Mouse (Mus musculus) 3134 (cell line): ENCODE results near the gene Agfg1.
A peak's percentile ranks its signal among the peaks of the same experiment; 100 is the strongest.
"Not testable (repeated sequence)": the region's sequence is repeated elsewhere in the genome, so short reads cannot be mapped to it uniquely, and the experiment has no call there.

ENCODE experiments used
- DNase-seq: peaks from one replicate; pipeline ENCODE4 v3.0.0-alpha.2; 2011; ENCODE audit warnings: low spot score; ENCODE audit not compliant: insufficient read length; ENCODE audit errors: extremely low read depth

Gene Agfg1

DNA sequence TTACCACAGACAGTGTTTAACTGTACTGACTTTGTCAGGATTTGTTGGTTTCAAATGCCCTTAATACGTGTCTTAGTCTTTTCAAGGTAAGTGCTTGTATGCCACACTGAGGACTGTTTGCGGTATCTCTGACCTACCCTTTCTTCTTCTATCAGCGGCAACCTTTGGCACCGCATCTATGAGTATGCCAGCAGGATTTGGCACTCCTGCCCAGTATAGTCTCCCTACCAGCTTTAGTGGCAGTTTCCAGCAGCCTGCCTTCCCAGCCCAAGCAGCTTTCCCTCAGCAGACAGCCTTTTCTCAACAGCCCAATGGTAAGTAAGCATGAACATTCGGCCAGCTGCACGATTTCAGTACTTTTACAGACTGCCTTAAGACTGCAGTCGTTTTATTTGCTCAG, 54.0 kb downstream of the Agfg1 start:
- DNase-seq, result no peak

DNA sequence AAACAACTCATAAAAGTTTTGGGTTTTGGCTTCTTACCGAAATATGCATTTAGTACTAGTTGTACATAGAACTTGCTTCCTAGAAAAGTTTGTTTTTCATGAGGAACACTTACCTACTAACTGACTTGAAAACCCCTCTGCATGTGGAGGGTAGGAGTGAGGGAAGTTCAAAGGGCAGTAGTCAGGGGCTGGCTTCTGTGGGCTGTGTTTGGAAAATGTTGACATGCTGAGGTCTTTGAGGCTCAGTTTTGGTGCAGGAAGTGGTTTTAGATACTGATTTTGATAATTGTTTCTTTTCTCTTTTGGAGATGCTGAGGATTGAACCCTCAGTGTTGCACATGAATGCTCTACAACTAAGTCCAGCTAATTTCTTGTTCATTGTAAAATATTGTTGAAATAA, 61.3 kb downstream of the Agfg1 start:
- DNase-seq, result no peak

- DNase-seq, result no peak
Observed at GRCm38 (mm10) chr1:82901201-82901600, 61.9 kb downstream of the Agfg1 start.

- DNase-seq, result no peak
Observed at GRCm38 (mm10) chr1:82905886-82906285, 66.6 kb downstream of the Agfg1 start.

- DNase-seq, result no peak
Observed at GRCm38 (mm10) chr1:82913025-82913424, 73.7 kb downstream of the Agfg1 start, which contains the start of gene A030005L19Rik. A030005L19Rik (plus strand) TSS chr1:82913325.

GRCm38 (mm10) chr1:82913434-82913833, 74.2 kb downstream of the Agfg1 start:
- DNase-seq, result peak; percentile 33

- DNase-seq, result no peak
Observed at GRCm38 (mm10) chr1:82924650-82925049, 85.4 kb downstream of the Agfg1 start, which contains the start of gene A030014E15Rik. A030014E15Rik (plus strand) TSS chr1:82924917.

- DNase-seq, result not testable (repeated sequence)
Observed at GRCm38 (mm10) chr1:82930558-82930957, 91.3 kb downstream of the Agfg1 start.

DNA sequence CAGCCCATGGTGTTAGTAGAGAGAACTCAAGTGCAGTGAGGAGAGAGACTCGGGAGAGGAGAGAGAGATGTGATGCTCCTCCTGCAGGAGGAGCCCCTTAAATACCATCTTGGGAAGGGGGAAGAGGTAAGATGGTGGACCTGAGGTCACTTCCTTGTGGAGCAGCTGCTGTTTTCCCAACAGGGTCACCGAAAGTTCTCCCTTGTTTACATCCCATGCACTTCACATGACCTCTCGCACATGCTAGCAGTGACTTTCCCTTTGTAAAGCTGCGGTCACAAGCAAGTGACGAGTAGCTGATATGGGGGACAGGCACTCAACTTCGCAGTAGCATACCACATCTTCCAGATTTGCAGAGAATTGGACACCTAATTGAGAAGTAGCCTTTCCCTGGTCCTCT, 92.0 kb downstream of the Agfg1 start, which contains the start of gene Gm6217:
TSS of gene Gm6217 (minus strand) at position 74 of the 400 bp plus-strand sequence.
- DNase-seq, result not testable (repeated sequence)

- DNase-seq, result no peak
Observed at GRCm38 (mm10) chr1:82938666-82939065, 99.4 kb downstream of the Agfg1 start.

GRCm38 (mm10) chr1:82942505-82942904, 103.2 kb downstream of the Agfg1 start:
- not testable (repeated sequence) for DNase-seq

DNA sequence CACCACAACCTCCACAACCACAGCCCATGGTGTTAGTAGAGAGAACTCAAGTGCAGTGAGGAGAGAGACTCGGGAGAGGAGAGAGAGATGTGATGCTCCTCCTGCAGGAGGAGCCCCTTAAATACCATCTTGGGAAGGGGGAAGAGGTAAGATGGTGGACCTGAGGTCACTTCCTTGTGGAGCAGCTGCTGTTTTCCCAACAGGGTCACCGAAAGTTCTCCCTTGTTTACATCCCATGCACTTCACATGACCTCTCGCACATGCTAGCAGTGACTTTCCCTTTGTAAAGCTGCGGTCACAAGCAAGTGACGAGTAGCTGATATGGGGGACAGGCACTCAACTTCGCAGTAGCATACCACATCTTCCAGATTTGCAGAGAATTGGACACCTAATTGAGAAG, 104.0 kb downstream of the Agfg1 start, which contains the start of gene A030003K21Rik:
TSS of gene A030003K21Rik (minus strand) at position 94 of the 400 bp plus-strand sequence.
- DNase-seq, result not testable (repeated sequence)

DNA sequence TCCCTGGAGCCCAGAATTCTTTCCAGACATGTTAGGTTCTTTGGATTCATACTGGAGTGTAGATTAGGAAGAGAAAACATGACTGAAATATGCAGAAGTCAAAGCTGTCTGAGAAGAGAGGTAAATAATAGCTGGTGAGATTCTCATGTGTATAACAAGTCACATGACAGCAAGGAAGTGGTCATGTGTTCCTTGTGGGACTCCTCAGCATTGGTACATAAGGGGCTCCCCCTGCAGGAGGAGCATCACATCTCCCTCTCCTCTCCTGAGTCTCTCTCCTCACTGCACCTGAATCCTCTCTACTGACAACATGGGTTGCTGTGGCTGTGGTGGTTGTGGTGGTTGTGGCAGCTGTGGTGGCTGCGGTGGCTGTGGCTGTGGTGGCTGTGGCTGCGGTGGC, 106.7 kb downstream of the Agfg1 start:
- DNase-seq, result not testable (repeated sequence)

DNA sequence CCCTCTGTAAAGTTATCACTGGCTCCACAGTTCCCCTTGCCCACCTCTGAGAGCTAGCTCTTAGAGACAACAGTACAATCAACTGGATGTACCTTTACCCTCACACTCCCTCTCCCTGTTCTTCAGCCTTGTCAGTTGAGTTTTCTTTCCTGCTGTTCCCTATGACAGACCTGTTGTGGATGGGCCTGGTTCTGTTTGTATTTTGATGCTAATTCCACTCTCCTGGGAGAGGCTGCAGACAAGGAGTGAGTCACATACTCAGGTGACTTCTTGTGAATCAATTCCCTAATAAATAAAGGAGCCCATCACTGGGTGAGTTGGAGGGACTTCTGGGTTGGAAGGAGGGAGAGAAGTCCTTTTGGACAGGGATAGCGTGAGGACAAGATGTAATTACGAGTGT, 109.3 kb downstream of the Agfg1 start:
- no peak for DNase-seq
